Mouse (Mus musculus): ENCODE results near the gene Tekt2.

GRCm38 (mm10) chr4:126310344-126310743 is 15.1 kb downstream of the Tekt2 start:
- no peak for TF ChIP-seq CTCF (IDR thresholded peaks at IDR 0.05)
- TF ChIP-seq EP300 (IDR thresholded peaks at IDR 0.05): no peak
